Mouse (Mus musculus): ENCODE measurements at regions not wholly inside any gene's neighbourhood (a gene's known extent, or its start where the extent isn't known, plus 50 kb on each side); places are given as distances from the start of the nearest gene placed in this dataset.

- ATAC-seq (ENCODE audit: low FRiP score): no peak
- Histone ChIP-seq H3K4me2 (no peak overlapping the region), H3K4me1 (no peaks in the 10 kb centered on the region; the same call in 1 of the 2 replicates)
Observed at GRCm38 (mm10) chr4:84092509-84092908, 567.2 kb downstream of the Ccdc171 start.

GRCm38 (mm10) chr4:84095237-84095636 is 569.9 kb downstream of the Ccdc171 start:
- Histone ChIP-seq H3K4me3 (replicated peaks) (no peak overlapping the region), H3K4me2 (no peak overlapping the region), H3K27ac (no peak overlapping the region), H3K9ac (no peak overlapping the region), H3K9me3 (no peaks in the 10 kb centered on the region), H3K27me3 (no peaks in the 10 kb centered on the region), H3K4me1 (no peaks in the 10 kb centered on the region; the same call in 1 of the 2 replicates), H3K36me3 (replicated peaks) (no peaks in the 10 kb centered on the region)
- 83% methylated on average over 3 of the region's 3 CpGs for WGBS
- no peak for ATAC-seq (ENCODE audit: low FRiP score)

More at GRCm38 (mm10) chr4:84092509-84092908, 567.2 kb downstream of the Ccdc171 start:
- Histone ChIP-seq H3K9ac (no peak overlapping the region), H3K27me3 (no peaks in the 10 kb centered on the region), H3K27ac (no peak overlapping the region), H3K9me3 (no peaks in the 10 kb centered on the region), H3K36me3 (replicated peaks) (no peaks in the 10 kb centered on the region), H3K4me3 (replicated peaks) (no peak overlapping the region)
- WGBS: 76% methylated on average over 9 of the region's 9 CpGs

GRCm38 (mm10) chr4:84096081-84096480 is 570.7 kb downstream of the Ccdc171 start:
- 84% methylated on average over 4 of the region's 4 CpGs for WGBS
- no peaks in the 10 kb centered on the region for H3K9me3 ChIP-seq
- no peak overlapping the region for H3K9ac ChIP-seq
- H3K4me3 ChIP-seq (replicated peaks): no peak overlapping the region
- no peaks in the 10 kb centered on the region for H3K36me3 ChIP-seq (replicated peaks)
- H3K27me3 ChIP-seq: no peaks in the 10 kb centered on the region
- ATAC-seq (ENCODE audit: low FRiP score): no peak
- H3K27ac ChIP-seq: no peak overlapping the region
- H3K4me1 ChIP-seq: no peaks in the 10 kb centered on the region; the same call in 1 of the 2 replicates
- no peak overlapping the region for H3K4me2 ChIP-seq

- 90% methylated on average over 8 of the region's 8 CpGs for WGBS
- Histone ChIP-seq H3K4me3 (replicated peaks) (no peak overlapping the region), H3K4me1 (no peaks in the 10 kb centered on the region), H3K27me3 (no peaks in the 10 kb centered on the region), H3K36me3 (replicated peaks) (no peaks in the 10 kb centered on the region), H3K4me2 (no peak overlapping the region), H3K9me3 (no peaks in the 10 kb centered on the region), H3K9ac (no peak overlapping the region), H3K27ac (no peak overlapping the region)
- no peak for ATAC-seq (ENCODE audit: low FRiP score)
Observed at GRCm38 (mm10) chr4:84099071-84099470, 573.7 kb downstream of the Ccdc171 start.

GRCm38 (mm10) chr4:84101923-84102322 is 573.2 kb downstream of the Bnc2 start:
- ATAC-seq (ENCODE audit: low FRiP score): no peak
- 82% methylated on average over 6 of the region's 6 CpGs for WGBS
- no peak overlapping the region for H3K27ac ChIP-seq

GRCm38 (mm10) chr4:84102736-84103135 is 572.3 kb downstream of the Bnc2 start:
- no peak for ATAC-seq (ENCODE audit: low FRiP score)
- Histone ChIP-seq H3K4me1 (no peaks in the 10 kb centered on the region), H3K9me3 (no peaks in the 10 kb centered on the region), H3K36me3 (replicated peaks) (no peaks in the 10 kb centered on the region), H3K4me2 (no peak overlapping the region), H3K27me3 (peaks cover 7% of the 10 kb centered on the region; the same call in 1 of the 2 replicates), H3K4me3 (replicated peaks) (no peak overlapping the region), H3K9ac (no peak overlapping the region), H3K27ac (no peak overlapping the region)
- 79% methylated on average over 11 of the region's 11 CpGs for WGBS

More at GRCm38 (mm10) chr4:84101923-84102322, 573.2 kb downstream of the Bnc2 start:
- no peak overlapping the region for H3K4me2 ChIP-seq
- no peaks in the 10 kb centered on the region for H3K9me3 ChIP-seq
- no peaks in the 10 kb centered on the region for H3K36me3 ChIP-seq (replicated peaks)
- H3K27me3 ChIP-seq: peaks cover 1% of the 10 kb centered on the region; the same call in 1 of the 2 replicates
- H3K4me3 ChIP-seq (replicated peaks): no peak overlapping the region
- H3K9ac ChIP-seq: no peak overlapping the region
- no peaks in the 10 kb centered on the region for H3K4me1 ChIP-seq

- Histone ChIP-seq H3K27ac (no peak overlapping the region), H3K27me3 (peaks cover 24% of the 10 kb centered on the region), H3K9ac (no peak overlapping the region), H3K4me3 (replicated peaks) (no peak overlapping the region), H3K36me3 (replicated peaks) (no peaks in the 10 kb centered on the region), H3K4me1 (peaks cover 13% of the 10 kb centered on the region), H3K9me3 (no peaks in the 10 kb centered on the region), H3K4me2 (no peak overlapping the region)
- no peak for ATAC-seq (ENCODE audit: low FRiP score)
- WGBS: 77% methylated on average over 6 of the region's 6 CpGs
Observed at GRCm38 (mm10) chr4:84108592-84108991, 566.5 kb downstream of the Bnc2 start.

GRCm38 (mm10) chr4:84109771-84110503 is 565.1 kb downstream of the Bnc2 start:
- Histone ChIP-seq H3K36me3 (replicated peaks) (no peaks in the 10 kb centered on the region), H3K4me3 (replicated peaks) (no peak overlapping the region), H3K27ac (no peak overlapping the region), H3K4me1 (peaks cover 13% of the 10 kb centered on the region), H3K4me2 (no peak overlapping the region), H3K27me3 (peaks cover 24% of the 10 kb centered on the region), H3K9ac (no peak overlapping the region), H3K9me3 (no peaks in the 10 kb centered on the region)
- 10% methylated on average over 12 of the region's 12 CpGs for WGBS
- no peak for ATAC-seq (ENCODE audit: low FRiP score)

- no peak overlapping the region for H3K4me3 ChIP-seq (replicated peaks)
- no peak overlapping the region for H3K4me2 ChIP-seq
- peaks cover 16% of the 10 kb centered on the region for H3K4me1 ChIP-seq
- no peaks in the 10 kb centered on the region for H3K9me3 ChIP-seq
- 84% methylated on average over 10 of the region's 10 CpGs for WGBS
- H3K9ac ChIP-seq: no peak overlapping the region
- no peak for ATAC-seq (ENCODE audit: low FRiP score)
- no peaks in the 10 kb centered on the region for H3K36me3 ChIP-seq (replicated peaks)
- peaks cover 17% of the 10 kb centered on the region; the same call in 1 of the 2 replicates for H3K27me3 ChIP-seq
- no peak overlapping the region for H3K27ac ChIP-seq
Observed at GRCm38 (mm10) chr4:84114162-84115040, 560.7 kb downstream of the Bnc2 start.

- peaks cover 20% of the 10 kb centered on the region for H3K4me1 ChIP-seq
- H3K9ac ChIP-seq: no peak overlapping the region; the same call in 1 of the 2 replicates
- H3K27ac ChIP-seq: no peak overlapping the region
- 0 out of 2 replicates have a peak, but pooled peaks cover 8% of the 10 kb centered on the region for H3K27me3 ChIP-seq
- 0 out of 2 replicates have a peak, but pooled peaks have one; percentile 41 for ATAC-seq (ENCODE audit: low FRiP score)
- 89% methylated on average over 2 of the region's 2 CpGs for WGBS
- H3K36me3 ChIP-seq (replicated peaks): no peaks in the 10 kb centered on the region
- H3K4me2 ChIP-seq: no peak overlapping the region
- no peaks in the 10 kb centered on the region for H3K9me3 ChIP-seq
- no peak overlapping the region for H3K4me3 ChIP-seq (replicated peaks)
Observed at GRCm38 (mm10) chr4:84118284-84118919, 556.7 kb downstream of the Bnc2 start.

- H3K27ac ChIP-seq: no peak overlapping the region
- no peak for ATAC-seq (ENCODE audit: low FRiP score)
- no peak overlapping the region for H3K4me2 ChIP-seq
- H3K36me3 ChIP-seq (replicated peaks): no peaks in the 10 kb centered on the region
- no peak overlapping the region for H3K4me3 ChIP-seq (replicated peaks)
- peaks cover 20% of the 10 kb centered on the region for H3K4me1 ChIP-seq
- H3K9me3 ChIP-seq: no peaks in the 10 kb centered on the region
- H3K27me3 ChIP-seq: 0 out of 2 replicates have a peak, but pooled peaks cover 8% of the 10 kb centered on the region
- H3K9ac ChIP-seq: no peak overlapping the region
- 27% methylated on average over 7 of the region's 7 CpGs for WGBS
Observed at GRCm38 (mm10) chr4:84119616-84120015, 555.5 kb downstream of the Bnc2 start.

- no peaks in the 10 kb centered on the region for H3K9me3 ChIP-seq
- no peak overlapping the region for H3K9ac ChIP-seq
Observed at GRCm38 (mm10) chr4:84120330-84120729, 554.7 kb downstream of the Bnc2 start.

More at GRCm38 (mm10) chr4:84120330-84120729, 554.7 kb downstream of the Bnc2 start:
- H3K4me3 ChIP-seq (replicated peaks): no peak overlapping the region
- peaks cover 20% of the 10 kb centered on the region for H3K4me1 ChIP-seq
- ATAC-seq (ENCODE audit: low FRiP score): no peak
- H3K27me3 ChIP-seq: 0 out of 2 replicates have a peak, but pooled peaks cover 8% of the 10 kb centered on the region
- WGBS: 48% methylated on average over 7 of the region's 7 CpGs
- no peak overlapping the region for H3K27ac ChIP-seq
- no peaks in the 10 kb centered on the region for H3K36me3 ChIP-seq (replicated peaks)
- no peak overlapping the region for H3K4me2 ChIP-seq

Data from forebrain, embryonic 12.5 days (tissue).